Mouse (Mus musculus) right cerebral cortex, postnatal 25 days (tissue): ENCODE data around the gene Ncam1.

Experiments
- DNase-seq: peaks from one replicate; pipeline ENCODE4 v3.0.0; 2022

The Ncam1 gene

GRCm38 (mm10) chr9:49542593-49542992 is 256.1 kb downstream of the Ncam1 start:
- DNase-seq = no peak

DNA sequence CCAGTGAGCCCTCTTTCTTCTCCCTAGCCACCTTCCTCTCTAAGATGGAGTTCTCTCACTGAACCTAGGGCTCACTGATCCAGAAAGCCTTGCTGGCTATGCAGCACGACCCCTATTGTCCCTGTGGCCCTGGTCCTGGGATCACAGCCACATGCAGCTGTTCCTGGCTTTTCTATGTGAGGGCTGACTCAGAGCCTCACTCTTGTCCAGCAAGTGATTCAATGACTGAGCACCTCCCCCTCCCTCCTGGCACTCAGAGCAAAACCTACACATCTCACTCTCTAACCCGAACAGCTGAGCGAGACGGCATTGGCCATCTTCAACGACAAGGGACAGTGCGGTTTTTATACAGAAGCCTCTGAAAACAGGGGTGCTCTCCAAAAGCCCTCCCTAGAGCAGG is 260.9 kb downstream of the Ncam1 start:
- DNase-seq = peak; percentile 21

DNA sequence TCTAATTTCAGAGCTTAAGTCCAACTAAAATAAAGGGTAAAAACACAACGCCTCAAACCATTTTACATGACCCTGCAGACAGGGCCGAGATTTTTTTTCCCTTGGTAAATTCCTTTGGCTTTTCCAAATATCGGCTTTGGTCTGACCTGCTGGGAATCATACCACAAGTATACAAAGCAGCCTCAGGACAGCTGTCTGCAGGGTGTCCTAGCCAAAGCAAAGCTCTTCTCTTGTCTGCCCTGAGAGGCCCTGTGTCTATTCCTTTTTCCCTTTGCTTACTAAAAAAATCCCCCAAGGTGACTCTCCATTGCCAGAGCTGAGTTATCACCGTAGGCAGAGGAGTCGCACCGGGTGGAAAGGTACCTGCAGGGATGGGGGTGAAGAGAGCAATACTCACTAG is 262.1 kb downstream of the Ncam1 start:
- DNase-seq = no peak

DNA sequence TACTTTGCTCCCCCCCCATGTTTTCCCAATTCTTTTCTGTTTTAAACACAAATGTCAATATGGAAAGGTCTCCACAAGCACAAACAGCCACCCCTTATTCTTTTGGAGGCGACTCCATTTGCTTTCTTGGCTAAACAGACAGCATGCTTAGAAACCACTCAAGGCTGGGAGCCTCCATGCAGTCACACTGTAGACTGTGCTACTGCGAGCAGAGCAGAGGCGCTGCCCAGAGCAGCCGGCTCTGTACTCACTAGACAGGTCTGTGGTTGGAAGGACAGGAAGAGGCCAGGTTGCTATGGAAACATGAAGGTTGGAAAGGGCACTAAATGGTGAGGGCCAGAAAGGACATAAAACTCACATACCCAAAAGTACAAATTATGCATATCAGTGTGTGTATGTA is 263.8 kb downstream of the Ncam1 start:
- no peak for DNase-seq

DNA sequence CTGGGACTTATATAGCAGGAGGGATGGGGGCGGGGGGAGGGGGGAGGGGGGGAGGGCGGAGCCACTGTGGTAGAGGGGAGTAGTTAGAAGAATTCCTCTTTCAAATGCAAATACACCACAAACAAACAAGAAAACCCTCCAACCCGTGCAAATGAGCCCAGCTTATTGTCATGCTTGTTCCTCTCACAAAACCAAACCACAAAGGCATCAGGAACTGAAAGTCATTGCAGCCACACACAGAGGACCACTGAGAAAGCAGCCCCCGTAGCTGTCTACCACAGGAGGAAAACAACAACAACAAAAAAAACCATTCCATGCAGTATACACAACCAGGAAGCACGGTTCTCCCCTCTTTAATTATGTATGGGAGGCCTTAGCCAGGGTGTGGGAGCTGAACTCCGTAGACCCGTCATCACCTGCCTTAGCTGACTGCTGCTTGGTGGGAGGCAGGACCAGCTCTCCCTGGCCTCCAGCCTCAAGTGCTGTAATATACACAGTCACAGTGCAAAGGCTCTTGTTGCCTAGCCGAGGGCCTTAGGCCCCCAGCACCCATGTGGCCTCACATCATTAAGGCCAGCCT is 264.7 kb downstream of the Ncam1 start:
- DNase-seq = no peak

GRCm38 (mm10) chr9:49533455-49533854 is 265.3 kb downstream of the Ncam1 start:
- no peak for DNase-seq

GRCm38 (mm10) chr9:49531833-49532232 is 266.9 kb downstream of the Ncam1 start:
- no peak for DNase-seq

- DNase-seq = no peak
Measured at GRCm38 (mm10) chr9:49531257-49531656, 267.5 kb downstream of the Ncam1 start.

GRCm38 (mm10) chr9:49530739-49531138 is 268.0 kb downstream of the Ncam1 start:
- no peak for DNase-seq

DNA sequence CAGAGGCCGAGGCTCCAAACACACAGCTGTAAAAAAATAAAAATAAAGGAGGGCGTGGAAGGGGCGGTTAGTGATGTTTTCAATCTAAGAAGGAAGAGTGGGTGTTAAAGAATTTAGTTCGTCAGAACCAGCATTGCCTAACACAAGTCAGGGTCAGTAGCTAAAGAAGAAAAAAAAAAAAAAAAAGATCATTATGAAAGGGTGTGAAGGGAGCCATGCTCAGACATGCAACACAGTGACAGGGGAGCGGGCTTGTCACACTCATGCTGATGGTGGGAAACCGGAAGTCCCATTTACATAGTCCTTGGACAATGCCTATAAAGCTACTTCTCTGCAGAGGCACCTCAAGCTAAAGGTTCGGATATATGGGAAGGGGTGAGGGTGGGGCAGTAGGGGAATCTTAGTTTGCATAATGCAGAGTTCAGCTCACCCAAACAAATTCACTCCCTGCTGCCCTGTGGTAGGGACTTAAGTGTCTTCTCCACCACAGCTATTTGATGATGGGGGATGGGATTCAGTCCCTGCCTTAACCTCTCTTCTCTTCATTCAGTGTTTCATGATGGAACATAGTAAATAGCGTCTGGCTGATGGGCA is 269.3 kb downstream of the Ncam1 start:
- DNase-seq = no peak

DNA sequence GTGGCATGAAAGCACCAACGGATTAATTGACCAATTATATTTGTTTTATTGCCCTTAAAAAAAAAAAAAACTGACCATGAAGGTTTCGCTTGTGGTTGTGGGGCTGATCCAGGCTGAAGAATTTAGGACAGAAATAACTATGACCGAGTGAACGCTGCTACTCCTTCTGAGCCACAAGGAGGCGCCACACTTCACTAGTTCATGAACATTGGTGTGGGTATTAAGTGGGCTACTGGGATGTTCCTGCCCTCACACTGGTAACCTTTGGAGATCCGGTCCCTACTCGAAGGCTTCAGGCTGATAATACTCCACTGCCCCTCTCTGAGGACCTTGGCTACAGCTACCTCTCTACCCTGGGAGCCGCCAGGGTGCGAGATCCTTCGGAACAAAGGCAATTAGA is 269.8 kb downstream of the Ncam1 start:
- DNase-seq = no peak

GRCm38 (mm10) chr9:49528026-49528425 is 270.7 kb downstream of the Ncam1 start:
- DNase-seq = no peak

- DNase-seq = no peak
Measured at GRCm38 (mm10) chr9:49527340-49527739, 271.4 kb downstream of the Ncam1 start.

DNA sequence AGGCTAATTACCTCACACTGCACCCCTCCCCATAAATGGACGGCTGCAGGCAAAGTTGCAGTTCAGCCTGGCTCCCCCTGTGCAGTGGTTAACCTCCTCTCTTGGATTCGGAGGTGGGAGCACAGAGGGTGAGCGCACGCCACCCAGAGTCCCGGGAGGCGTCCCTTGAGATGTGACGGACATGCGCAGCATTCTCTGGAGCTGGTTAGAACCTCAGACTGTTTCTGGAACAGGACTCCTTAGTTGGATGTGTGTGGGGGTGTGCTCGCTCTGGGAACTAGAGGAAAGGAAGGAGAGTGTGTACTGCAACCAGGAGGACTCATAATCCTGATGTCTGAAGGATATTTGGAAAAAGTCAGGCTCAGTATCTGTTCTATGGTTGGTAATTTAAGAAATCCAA is 274.0 kb downstream of the Ncam1 start:
- no peak for DNase-seq

DNA sequence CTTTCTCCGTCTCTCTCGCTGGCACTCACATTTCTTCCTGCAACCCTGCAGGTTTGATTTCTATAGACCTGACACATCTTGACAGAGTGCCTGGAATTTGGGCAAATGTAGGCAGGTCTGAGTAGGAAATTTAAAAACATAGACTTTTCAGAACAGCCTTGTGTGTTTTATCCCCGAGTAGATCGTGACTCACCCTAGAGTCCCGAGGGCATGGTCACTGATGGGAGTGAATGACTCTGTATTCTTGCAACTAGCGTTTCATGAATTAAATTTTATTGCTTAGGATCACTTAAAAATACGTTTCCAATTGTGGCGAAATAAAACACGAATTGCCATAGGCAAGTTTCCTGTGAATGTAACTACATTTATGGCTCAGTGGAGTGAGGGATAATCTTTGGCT is 274.8 kb downstream of the Ncam1 start:
- DNase-seq = no peak

DNA sequence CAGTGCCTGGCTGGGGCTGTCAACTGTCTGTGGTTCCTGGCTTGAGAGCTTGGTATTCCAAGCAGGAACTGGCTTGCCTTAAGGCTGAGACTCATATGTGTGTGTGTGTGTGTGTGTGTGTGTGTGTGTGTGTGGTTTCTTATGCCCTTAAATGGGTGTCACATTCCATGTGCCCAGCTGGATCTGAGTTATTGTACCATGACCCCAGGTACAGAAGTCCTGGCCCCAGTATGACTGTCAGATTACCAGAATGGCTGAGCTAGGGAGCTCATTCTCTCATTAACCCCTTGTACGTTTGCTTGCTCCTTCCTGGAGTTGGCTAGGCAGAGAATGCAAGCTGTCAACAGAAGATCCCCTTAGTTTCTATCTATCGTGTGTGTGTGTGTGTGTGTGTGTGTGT is 284.4 kb downstream of the Ncam1 start:
- no peak for DNase-seq

DNA sequence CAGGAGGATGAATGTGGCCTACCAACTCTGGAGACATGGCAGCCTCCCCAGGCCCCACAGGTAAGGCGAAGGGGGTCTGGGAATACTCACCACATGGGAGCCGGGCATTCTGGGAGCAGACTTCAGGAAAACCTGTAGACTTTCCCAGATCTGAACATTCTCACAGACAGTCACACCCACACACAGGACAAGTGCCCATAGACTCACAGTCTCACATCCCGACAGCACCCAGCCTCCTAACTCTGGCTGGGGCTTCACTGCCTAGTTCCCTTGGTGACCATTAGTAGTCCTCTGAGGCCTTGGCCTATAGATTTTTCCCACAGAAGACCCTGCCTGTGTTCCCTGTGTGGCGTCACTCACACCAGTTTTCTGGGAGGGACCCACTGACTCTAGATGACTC is 288.1 kb downstream of the Ncam1 start:
- DNase-seq = no peak

GRCm38 (mm10) chr9:49509628-49510027 is 289.1 kb downstream of the Ncam1 start:
- DNase-seq = no peak

GRCm38 (mm10) chr9:49509094-49509493 is 289.6 kb downstream of the Ncam1 start:
- no peak for DNase-seq

DNA sequence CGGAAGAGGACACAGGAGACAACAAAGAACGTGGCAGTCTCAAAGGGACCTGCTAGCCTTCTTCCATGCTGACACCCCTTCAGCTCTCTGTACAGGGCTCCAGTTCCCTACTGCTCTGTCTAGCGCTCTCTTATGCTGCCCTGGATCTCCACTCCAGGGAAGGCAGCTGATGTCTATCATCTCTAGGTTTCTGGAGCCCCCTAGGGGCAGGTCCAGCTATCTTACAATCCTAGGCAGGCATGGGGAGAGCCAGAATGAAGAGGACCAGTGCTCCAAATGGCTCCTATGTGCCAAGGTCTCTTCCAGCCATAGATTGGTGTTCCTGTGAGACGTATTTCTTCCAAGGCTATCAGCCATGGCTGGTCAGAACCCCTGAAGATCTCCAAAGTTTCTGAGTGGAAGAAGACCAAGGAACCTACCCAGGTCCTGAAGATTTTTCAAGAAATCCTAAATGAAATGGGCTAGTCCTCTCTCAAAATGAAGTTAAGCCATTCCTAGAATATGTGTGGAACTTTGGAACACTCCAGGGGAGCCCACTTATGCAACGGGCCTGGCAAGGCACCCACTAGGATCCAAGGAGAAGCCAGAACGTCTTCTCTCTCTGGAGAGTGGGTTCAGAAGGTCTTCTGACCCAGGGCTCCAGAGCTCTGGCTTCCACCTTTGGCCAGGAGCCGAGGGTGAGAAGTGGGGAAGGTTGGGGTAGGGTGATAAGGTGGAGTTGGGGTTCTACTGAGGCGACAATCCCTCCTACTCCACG is 290.7 kb downstream of the Ncam1 start:
- DNase-seq = no peak

- no peak for DNase-seq
Measured at GRCm38 (mm10) chr9:49504658-49505057, 294.1 kb downstream of the Ncam1 start.

DNA sequence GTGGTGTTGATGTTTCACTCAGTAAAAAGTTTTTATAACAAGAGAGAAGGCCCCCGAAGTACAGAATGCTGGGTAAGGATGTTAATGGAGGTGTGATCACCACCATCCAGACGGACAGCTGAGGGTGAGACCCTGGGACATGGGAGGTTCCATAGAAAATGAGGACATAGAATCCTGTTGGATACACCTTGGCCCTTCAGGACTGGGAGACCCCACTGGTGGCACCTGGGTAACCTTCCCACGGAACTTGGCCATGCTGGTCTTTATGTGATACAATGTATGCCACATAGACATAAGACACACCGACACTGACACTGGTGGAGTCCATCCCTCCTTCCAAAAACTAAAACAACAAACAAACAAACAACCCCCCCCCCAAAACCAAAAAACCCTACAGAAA is 296.5 kb downstream of the Ncam1 start:
- DNase-seq = no peak

DNA sequence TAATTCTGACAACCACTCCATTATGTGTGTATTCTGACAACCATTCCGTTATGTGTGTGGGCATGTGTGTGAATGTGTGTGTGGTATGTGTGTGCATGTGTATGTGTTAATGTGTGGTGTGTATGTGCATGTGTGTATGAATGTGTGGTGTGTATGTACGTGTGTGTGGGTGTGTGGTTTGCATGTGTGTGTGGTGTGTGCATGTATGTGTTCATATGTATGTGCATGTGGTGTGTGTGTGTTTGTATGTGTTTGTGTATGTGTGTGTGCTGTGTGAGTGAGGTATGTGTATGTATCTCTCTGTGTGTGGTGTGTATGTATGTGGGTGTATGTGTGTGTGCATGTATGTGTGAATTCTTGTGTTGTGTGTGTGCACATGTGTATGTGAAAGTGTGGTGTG is 298.8 kb downstream of the Ncam1 start:
- no peak for DNase-seq

DNA sequence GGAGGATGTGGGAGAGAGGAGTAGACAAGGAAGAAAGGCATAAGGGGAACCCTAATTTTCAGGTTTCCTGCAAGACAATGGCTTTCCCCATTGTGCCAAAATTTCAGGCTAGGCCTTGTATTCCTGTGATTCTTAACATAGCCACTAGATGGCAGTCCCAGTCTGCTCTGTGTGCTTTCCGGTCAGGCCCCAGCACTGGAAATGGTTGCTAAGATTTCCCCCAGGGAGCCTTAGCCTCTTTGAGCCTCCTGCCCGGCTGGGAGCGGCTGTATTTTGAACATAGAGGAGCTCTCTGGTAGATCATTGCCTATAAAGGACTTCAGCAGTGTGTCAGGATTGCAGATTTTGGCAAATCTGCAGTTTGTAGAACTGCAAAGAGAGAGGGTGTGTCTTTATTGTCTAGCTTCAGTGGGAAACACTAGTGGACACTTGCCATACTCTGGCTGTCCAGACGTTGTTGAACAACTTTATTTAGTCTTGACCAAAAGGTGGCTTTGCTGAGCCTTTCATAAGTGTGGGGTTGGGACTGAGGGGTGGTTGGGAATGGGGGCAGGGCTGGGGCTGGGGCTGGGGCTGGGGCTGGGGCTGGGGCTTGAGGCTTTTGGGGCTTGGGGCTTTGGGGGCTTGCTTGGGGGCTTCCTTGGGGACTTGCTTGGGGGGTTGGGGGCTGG is 304.6 kb downstream of the Ncam1 start:
- peak; percentile 47 for DNase-seq
